Comparison of ENCODE assay signal across 19 mouse cellular contexts in genomic region chr13:12559044-12559443, GRCm38 (mm10). TPM values are rescaled to one million over a fixed set of nuclear protein-coding genes. Genes with fewer than 3 reads are reported as not detected.
A peak's percentile ranks its signal among the peaks of the same experiment; 100 is the strongest.
DNase-seq lines count a peak whose midpoint lies in the region; ATAC-seq and TF ChIP-seq lines count a peak whose summit lies in the region.
"Had no signal": no experiment of that assay in that cellular context is flagged by ENCODE, and none has a peak within 500 bp of the region (broad histone marks: within the 10 kb centered on the region; RNA-seq: fewer than 3 reads in every experiment).

No protein-coding gene starts in this region.

- TF ChIP-seq EP300 in CH12.LX (IDR thresholded peaks at IDR 0.05; ENCODE audit: low read length), result no peak

- DNase-seq in kidney, postnatal 0 days (ENCODE audit: low spot score), result no peak
- no peak for DNase-seq in kidney, postnatal 10 days
- no peak for DNase-seq in lung, adult 2 months
- DNase-seq in CH12.LX (ENCODE audit: extremely low read depth), result no peak
- DNase-seq: adrenal gland, adult 2 months; adrenal gland, postnatal 25 days; cerebellum, adult 18-20 months; cerebellum, adult 9-11 months; cerebellum, postnatal 36 days; gastrocnemius, postnatal 14 days; heart, postnatal 36 days had no signal

- H3K9ac ChIP-seq in kidney, postnatal 0 days (ENCODE audit: low read depth, low read length), result no peak overlapping the region
- no peak overlapping the region for H3K9ac ChIP-seq in lung, embryonic 15.5 days
- H3K9ac ChIP-seq in CH12.LX (ENCODE audit: insufficient read depth, low read depth), result no peak overlapping the region
- H3K9ac ChIP-seq: embryonic facial prominence, embryonic 13.5 days; forebrain, embryonic 12.5 days; heart, embryonic 13.5 days had no signal

- peak; percentile 42 for TF ChIP-seq RAD21 in CH12.LX (IDR thresholded peaks at IDR 0.05; ENCODE audit: low read depth, low read length)

- peak; percentile 7; the same call in 1 of the 2 replicates for TF ChIP-seq CTCF in kidney, postnatal 0 days (IDR thresholded peaks at IDR 0.05; ENCODE audit: low read depth)
- TF ChIP-seq CTCF in lung, adult 2 months (IDR thresholded peaks at IDR 0.05; ENCODE audit: insufficient read depth, low read length), result no peak
- TF ChIP-seq CTCF in CH12.LX (conservative IDR thresholded peaks at IDR 0.05 in 1 of 2, IDR thresholded peaks at IDR 0.05 in 1 of 2; ENCODE audit: low read depth in 2 of 2, low read length in 2 of 2), result peak in 1 of 2 experiments; percentile 45; a peak in 2 of 4 replicates

- in situ Hi-C loops in CH12.LX (cut with MboI; ENCODE audit: low pct_ligation_motif_present, low pct_unique_long_range_greater_than_20kb, low sequenced_read_pairs), result no loop called here

- H3K27ac ChIP-seq in kidney, postnatal 0 days, result no peak overlapping the region
- H3K27ac ChIP-seq in lung, embryonic 15.5 days, result peak overlapping the region; percentile 66
- no peak overlapping the region for H3K27ac ChIP-seq in CH12.LX (ENCODE audit: insufficient read depth, low read depth)
- H3K27ac ChIP-seq: embryonic facial prominence, embryonic 13.5 days; forebrain, embryonic 12.5 days; heart, embryonic 13.5 days had no signal

- WGBS in kidney, postnatal 0 days, result 61% methylated on average over 3 of the region's 3 CpGs
- WGBS in lung, embryonic 15.5 days, result 43% methylated on average over 3 of the region's 3 CpGs
- WGBS in lung, adult 2 months, result 70% methylated on average over 3 of the region's 3 CpGs

- no peaks in the 10 kb centered on the region for H3K9me3 ChIP-seq in kidney, postnatal 0 days (replicated peaks; ENCODE audit: low read length)
- H3K9me3 ChIP-seq in lung, embryonic 15.5 days, result no peaks in the 10 kb centered on the region
- H3K9me3 ChIP-seq in CH12.LX (replicated peaks; ENCODE audit: low read length), result no peaks in the 10 kb centered on the region
- H3K9me3 ChIP-seq: embryonic facial prominence, embryonic 13.5 days; forebrain, embryonic 12.5 days; heart, embryonic 13.5 days had no signal

- H3K79me2 ChIP-seq in CH12.LX (replicated peaks; ENCODE audit: control insufficient read depth, extremely low read depth, insufficient read depth, poor library complexity, severe bottlenecking), result no peaks in the 10 kb centered on the region

- H3K4me1 ChIP-seq in kidney, postnatal 0 days (replicated peaks; ENCODE audit: insufficient read depth, low read length), result no peaks in the 10 kb centered on the region
- no peaks in the 10 kb centered on the region for H3K4me1 ChIP-seq in lung, embryonic 15.5 days
- H3K4me1 ChIP-seq in lung, adult 2 months (ENCODE audit: control insufficient read depth, insufficient read depth, low read length), result no peaks in the 10 kb centered on the region
- peaks cover 17 to 75% of the 10 kb centered on the region in 2 experiments for H3K4me1 ChIP-seq in CH12.LX (ENCODE audit: control insufficient read depth in 1 of 2, insufficient read depth in 2 of 2)
- H3K4me1 ChIP-seq: embryonic facial prominence, embryonic 13.5 days; forebrain, embryonic 12.5 days; heart, embryonic 13.5 days had no signal

- H3K4me3 ChIP-seq in kidney, postnatal 0 days (replicated peaks; ENCODE audit: low read depth, low read length), result no peak overlapping the region
- no peak overlapping the region for H3K4me3 ChIP-seq in lung, embryonic 15.5 days
- H3K4me3 ChIP-seq in lung, adult 2 months (replicated peaks; ENCODE audit: extremely low read depth, low read depth, low read length), result no peak overlapping the region
- no peak overlapping the region for H3K4me3 ChIP-seq in CH12.LX (replicated peaks in 1 of 3; ENCODE audit: low read depth in 2 of 3, low read length in 2 of 3, poor library complexity in 1 of 3)
- H3K4me3 ChIP-seq: embryonic facial prominence, embryonic 13.5 days; forebrain, embryonic 12.5 days; heart, embryonic 13.5 days had no signal

- ATAC-seq in kidney, postnatal 0 days (replicated peaks; ENCODE audit: low FRiP score, low read depth), result no peak
- no peak for ATAC-seq in lung, embryonic 15.5 days (ENCODE audit: borderline replicate concordance, extremely low read depth, low FRiP score, low TSS enrichment)
- no peak for ATAC-seq in megakaryocyte progenitor cell, adult 5-6 weeks (replicated peaks; ENCODE audit: poor library complexity)
- ATAC-seq in frontal cortex, adult (ENCODE audit: low TSS enrichment), result no peak
- ATAC-seq: forebrain, embryonic 16.5 days had no signal

- H3K4me2 ChIP-seq in kidney, postnatal 0 days (ENCODE audit: low read length), result no peak overlapping the region
- no peak overlapping the region for H3K4me2 ChIP-seq in lung, embryonic 15.5 days
- no peak overlapping the region for H3K4me2 ChIP-seq in CH12.LX (ENCODE audit: insufficient read depth, low read depth, poor library complexity, severe bottlenecking)
- H3K4me2 ChIP-seq: embryonic facial prominence, embryonic 13.5 days; forebrain, embryonic 12.5 days; heart, embryonic 13.5 days had no signal

- dilution Hi-C loops in CH12.LX (cut with MboI; ENCODE audit: extremely low pct_ligation_motif_present, extremely low pct_unique_long_range_greater_than_20kb, low sequenced_read_pairs), result no loop called here

- no peak for TF ChIP-seq POLR2A in lung, adult 2 months (IDR thresholded peaks at IDR 0.05; ENCODE audit: borderline replicate concordance, extremely low read depth, low read depth, low read length)
- TF ChIP-seq POLR2A in CH12.LX (IDR thresholded peaks at IDR 0.05; ENCODE audit: low read depth, low read length), result no peak

- H3K27me3 ChIP-seq in kidney, postnatal 0 days (ENCODE audit: insufficient read depth, low read length), result no peaks in the 10 kb centered on the region
- H3K27me3 ChIP-seq in lung, embryonic 15.5 days, result no peaks in the 10 kb centered on the region
- no peaks in the 10 kb centered on the region for H3K27me3 ChIP-seq in CH12.LX (replicated peaks)
- H3K27me3 ChIP-seq: embryonic facial prominence, embryonic 13.5 days; heart, embryonic 13.5 days had no signal

- H3K36me3 ChIP-seq in kidney, postnatal 0 days (ENCODE audit: insufficient read depth, low read length), result no peaks in the 10 kb centered on the region
- H3K36me3 ChIP-seq in lung, embryonic 15.5 days, result no peaks in the 10 kb centered on the region
- H3K36me3 ChIP-seq in CH12.LX (replicated peaks in 1 of 2; ENCODE audit: control insufficient read depth in 1 of 2, insufficient read depth in 1 of 2, low read length in 1 of 2), result no peaks in the 10 kb centered on the region
- H3K36me3 ChIP-seq: embryonic facial prominence, embryonic 13.5 days; forebrain, embryonic 12.5 days; heart, embryonic 13.5 days had no signal

TF ChIP-seq in CH12.LX, 34 proteins besides CTCF, POLR2A, EP300 and RAD21:
- TF ChIP-seq ZNF384 (IDR thresholded peaks at IDR 0.05; ENCODE audit: low read depth, low read length), result peak; percentile 61
- TF ChIP-seq HCFC1 (IDR thresholded peaks at IDR 0.05; ENCODE audit: low read depth, low read length), result no peak
TF ChIP-seq in CH12.LX: peak in this region for 1.

RNA-seq across cellular contexts. Expression of gene Ero1lb, which starts 6.6 kb away (rescaled TPM):
- polyA plus RNA-seq in kidney, postnatal 0 days (2015; fragmentation: Nextera tagmentation; extraction: Ambion mirVana), result 6.1 and 6.9 TPM in 2 replicates
- polyA plus RNA-seq in lung, embryonic 15.5 days (2015; fragmentation: Nextera tagmentation; extraction: Ambion mirVana), result 10.1 TPM in 2 replicates
- polyA plus RNA-seq in lung, adult 2 months (2012; rRNA removed), result 4.1 and 5.3 TPM in 2 replicates
- 17.0 and 20.4 TPM in 2 replicates for total RNA-seq in CH12.LX (2012; rRNA removed)
- total RNA-seq in CH12.LX (2014; rRNA removed), result 34.8 and 36.6 TPM in 2 replicates
- 25.3 and 26.6 TPM in 2 replicates for polyA plus RNA-seq in CH12.LX (2012; ENCODE audit: insufficient read length, low read depth)
- 19.0 and 24.4 TPM in 2 replicates for total RNA-seq in megakaryocyte progenitor cell, adult 5-6 weeks (2015)
- total RNA-seq in megakaryocyte progenitor cell, adult 5-6 weeks (2017), result 14.2 and 14.4 TPM in 2 replicates

RNA-seq across cellular contexts. Expression of gene Edaradd, which starts 38.8 kb away (rescaled TPM):
- 1.6 and 1.9 TPM in 2 replicates for polyA plus RNA-seq in kidney, postnatal 0 days (2015; fragmentation: Nextera tagmentation; extraction: Ambion mirVana)
- polyA plus RNA-seq in lung, embryonic 15.5 days (2015; fragmentation: Nextera tagmentation; extraction: Ambion mirVana), result 1.6 and 1.7 TPM in 2 replicates
- polyA plus RNA-seq in lung, adult 2 months (2012; rRNA removed), result 0.28 and 0.53 TPM in 2 replicates
- total RNA-seq in CH12.LX (2012; rRNA removed), result 0.38 and 0.68 TPM in 2 replicates
- 0.16 and 0.23 TPM in 2 replicates for total RNA-seq in CH12.LX (2014; rRNA removed)
- polyA plus RNA-seq in CH12.LX (2012; ENCODE audit: insufficient read length, low read depth), result 0.24 and 0.29 TPM in 2 replicates
- 0.15 and 0.49 TPM in 2 replicates for total RNA-seq in megakaryocyte progenitor cell, adult 5-6 weeks (2015)
- 0.27 and 0.42 TPM in 2 replicates for total RNA-seq in megakaryocyte progenitor cell, adult 5-6 weeks (2017)
- total RNA-seq: gastrocnemius, adult 18-20 months had no signal
